Mouse (Mus musculus) neural tube, embryonic 11.5 days (tissue): ENCODE data around the gene Cfap126. TPM values are rescaled to one million over a fixed set of nuclear protein-coding genes. Genes with fewer than 3 reads are reported as not detected.
A peak's percentile ranks its signal among the peaks of the same experiment; 100 is the strongest.
"Not testable (repeated sequence)": the region's sequence is repeated elsewhere in the genome, so short reads cannot be mapped to it uniquely, and the experiment has no call there.

ENCODE experiments used
- ATAC-seq: fragments of 200-750 bp; cut with Nextera tagmentation; 2 replicates; pipeline ENCODE4 v1.8.0; 2017; ENCODE audit warnings: moderate number of reproducible peaks, mild to moderate bottlenecking, moderate TSS enrichment, moderate library complexity; ENCODE audit not compliant: insufficient read depth, low FRiP score, low TSS enrichment
- DNase-seq: peaks from one replicate; pipeline ENCODE4 v3.0.0-alpha.2; 2015; ENCODE audit warnings: low spot score
- H3K27ac ChIP-seq: fragments of 300-500 bp; sonication (generic); 2 replicates; pipeline ENCODE4 v1.5.1; 2014; ENCODE audit warnings: low read depth, mild to moderate bottlenecking, low read length
- H3K27me3 ChIP-seq: fragments of 300-500 bp; sonication (generic); 2 replicates; pipeline ENCODE4 v1.6.1; 2014; ENCODE audit warnings: mild to moderate bottlenecking, low read length, mixed read lengths; ENCODE audit not compliant: control insufficient read depth, insufficient read depth
- H3K36me3 ChIP-seq: fragments of 300-500 bp; sonication (generic); 2 replicates; pipeline ENCODE4 v1.6.1; 2014; ENCODE audit warnings: mild to moderate bottlenecking, low read length, moderate library complexity, mixed read lengths; ENCODE audit not compliant: control insufficient read depth, insufficient read depth
- H3K4me1 ChIP-seq: fragments of 300-500 bp; sonication (generic); 2 replicates; pipeline ENCODE4 v1.6.1; 2014; ENCODE audit warnings: low read length, mixed read lengths; ENCODE audit not compliant: control insufficient read depth, insufficient read depth
- H3K4me2 ChIP-seq: fragments of 300-500 bp; sonication (generic); 2 replicates; pipeline ENCODE4 v1.6.1; 2014; ENCODE audit warnings: low read depth, mild to moderate bottlenecking, moderate library complexity
- H3K4me3 ChIP-seq: fragments of 300-500 bp; sonication (generic); 2 replicates; pipeline ENCODE4 v1.5.1; 2014; ENCODE audit warnings: low read depth, low read length
- H3K9ac ChIP-seq: fragments of 300-500 bp; sonication (generic); 2 replicates; pipeline ENCODE4 v1.6.1; 2014; ENCODE audit warnings: mild to moderate bottlenecking, low read length
- H3K9me3 ChIP-seq: fragments of 300-500 bp; sonication (generic); 2 replicates; pipeline ENCODE4 v1.6.1; 2016; ENCODE audit warnings: low read length; ENCODE audit not compliant: control insufficient read depth
- WGBS: fragments of 180-500 bp; shearing (Covaris S2); extraction: QIAGEN DNeasy Blood & Tissue Kit; methylation state at CpG from one replicate; pipeline ENCODE4 v1.1.7; 2014; 5-methylcytosine and 5-hydroxymethylcytosine counted together
- polyA plus RNA-seq: library from polyadenylated mRNA; unstranded; fragments of >200 nt; fragmentation: Nextera tagmentation; extraction: Ambion mirVana; gene quantifications from 2 replicates; pipeline ENCODE4 v1.2.1, GENCODE M21; 2014

Cfap126 gene
- polyA plus RNA-seq, 1 experiment from 2014 or later: 2.2 TPM

DNA sequence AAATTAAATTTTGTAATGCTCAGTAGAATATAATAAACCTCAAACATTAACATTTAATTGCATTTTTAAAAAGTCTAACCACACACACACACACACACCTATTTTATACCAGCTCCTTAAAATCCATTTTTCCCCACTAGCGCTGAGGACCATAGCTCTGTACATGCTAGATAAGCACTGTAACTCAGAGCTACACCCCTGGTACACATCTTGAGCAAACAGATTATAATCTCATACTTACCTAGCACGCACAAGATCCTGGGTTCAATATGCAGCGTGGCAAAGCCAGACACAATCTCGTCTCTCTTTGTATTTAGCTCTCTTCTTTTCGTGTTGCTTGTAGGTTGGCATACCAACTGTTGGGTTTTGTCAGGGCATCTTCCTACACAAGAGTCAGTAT lies 10.7 kb downstream of the Cfap126 start:
- Histone ChIP-seq H3K27ac (no peak overlapping the region), H3K9me3 (no peaks in the 10 kb centered on the region), H3K4me2 (no peak overlapping the region), H3K36me3 (no peaks in the 10 kb centered on the region; the same call in 1 of the 2 replicates), H3K4me1 (no peaks in the 10 kb centered on the region), H3K27me3 (no peaks in the 10 kb centered on the region), H3K4me3 (no peak overlapping the region), H3K9ac (no peak overlapping the region)
- DNase-seq (no peak), ATAC-seq (no peak)
- 90% methylated on average over 5 of the region's 5 CpGs for WGBS

- H3K36me3 ChIP-seq: peaks cover 6% of the 10 kb centered on the region
- no peaks in the 10 kb centered on the region for H3K4me1 ChIP-seq
- no peak overlapping the region for H3K27ac ChIP-seq
- no peaks in the 10 kb centered on the region for H3K9me3 ChIP-seq
- no peaks in the 10 kb centered on the region for H3K27me3 ChIP-seq
- 62% methylated on average over 7 of the region's 7 CpGs for WGBS
- DNase-seq: no peak
- no peak overlapping the region for H3K9ac ChIP-seq
- no peak overlapping the region for H3K4me2 ChIP-seq
- no peak for ATAC-seq
- H3K4me3 ChIP-seq: no peak overlapping the region
Measured at GRCm38 (mm10) chr1:171129251-171129650, 15.5 kb downstream of the Cfap126 start.

GRCm38 (mm10) chr1:171130971-171131370 lies 17.3 kb downstream of the Cfap126 start:
- H3K9me3 ChIP-seq: no peaks in the 10 kb centered on the region
- peaks cover 7% of the 10 kb centered on the region for H3K36me3 ChIP-seq
- H3K4me1 ChIP-seq: no peaks in the 10 kb centered on the region
- WGBS: 96% methylated on average over 1 of the region's 1 CpGs
- no peak for DNase-seq
- no peak for ATAC-seq
- H3K27me3 ChIP-seq: no peaks in the 10 kb centered on the region
- no peak overlapping the region for H3K27ac ChIP-seq
- no peak overlapping the region for H3K4me3 ChIP-seq
- H3K4me2 ChIP-seq: no peak overlapping the region
- H3K9ac ChIP-seq: no peak overlapping the region

GRCm38 (mm10) chr1:171135600-171135999 lies 21.9 kb downstream of the Cfap126 start:
- Histone ChIP-seq H3K4me3 (no peak overlapping the region), H3K4me2 (no peak overlapping the region), H3K9ac (no peak overlapping the region), H3K27me3 (no peaks in the 10 kb centered on the region), H3K9me3 (no peaks in the 10 kb centered on the region), H3K27ac (no peak overlapping the region), H3K36me3 (peaks cover 7% of the 10 kb centered on the region), H3K4me1 (no peaks in the 10 kb centered on the region)
- DNase-seq: no peak
- WGBS: 96% methylated on average over 2 of the region's 2 CpGs
- ATAC-seq: no peak

DNA sequence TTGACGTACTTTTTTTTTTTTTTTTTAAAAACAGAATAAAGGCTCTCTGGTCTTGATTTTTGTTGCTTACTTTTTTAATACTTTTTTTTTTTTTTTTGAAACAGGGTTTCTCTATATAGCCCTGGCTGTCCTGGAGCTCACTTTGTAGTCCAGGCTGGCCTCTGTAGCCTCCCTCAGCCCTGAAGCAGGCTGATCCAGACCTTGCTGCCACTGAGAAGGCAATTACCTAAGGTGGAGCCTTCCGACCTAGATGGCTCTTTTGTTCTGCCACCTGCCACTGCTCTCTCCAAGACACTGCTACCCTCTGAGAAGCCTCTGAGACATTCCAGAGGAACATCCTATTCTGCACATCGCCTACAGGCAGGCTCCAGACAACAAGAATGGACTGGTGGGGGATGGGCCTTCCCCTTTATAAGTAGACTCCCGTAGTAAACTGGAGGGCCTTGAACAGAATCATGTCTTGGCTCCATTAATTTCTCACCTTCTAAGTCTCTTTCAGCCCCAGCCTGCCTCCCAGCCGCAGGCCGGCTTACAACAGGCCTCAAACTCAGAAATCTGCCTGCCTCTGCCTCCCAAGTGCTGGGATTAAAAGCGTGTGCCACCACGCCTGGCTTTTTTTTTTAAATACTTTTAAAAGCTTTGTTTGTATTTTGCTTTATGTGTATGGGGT lies 23.9 kb downstream of the Cfap126 start:
- not testable (repeated sequence) for ATAC-seq, H3K27ac ChIP-seq, H3K27me3 ChIP-seq, H3K4me1 ChIP-seq, DNase-seq, H3K36me3 ChIP-seq, H3K9me3 ChIP-seq, H3K9ac ChIP-seq, H3K4me2 ChIP-seq, H3K4me3 ChIP-seq
- WGBS: 86% methylated on average over 8 of the region's 8 CpGs

- H3K9me3 ChIP-seq, H3K4me2 ChIP-seq, DNase-seq, H3K27me3 ChIP-seq, H3K36me3 ChIP-seq, ATAC-seq, H3K9ac ChIP-seq, H3K4me3 ChIP-seq, H3K27ac ChIP-seq, H3K4me1 ChIP-seq: not testable (repeated sequence)
- WGBS: 89% methylated on average over 9 of the region's 11 CpGs
Measured at GRCm38 (mm10) chr1:171142981-171143380, 29.3 kb downstream of the Cfap126 start.

DNA sequence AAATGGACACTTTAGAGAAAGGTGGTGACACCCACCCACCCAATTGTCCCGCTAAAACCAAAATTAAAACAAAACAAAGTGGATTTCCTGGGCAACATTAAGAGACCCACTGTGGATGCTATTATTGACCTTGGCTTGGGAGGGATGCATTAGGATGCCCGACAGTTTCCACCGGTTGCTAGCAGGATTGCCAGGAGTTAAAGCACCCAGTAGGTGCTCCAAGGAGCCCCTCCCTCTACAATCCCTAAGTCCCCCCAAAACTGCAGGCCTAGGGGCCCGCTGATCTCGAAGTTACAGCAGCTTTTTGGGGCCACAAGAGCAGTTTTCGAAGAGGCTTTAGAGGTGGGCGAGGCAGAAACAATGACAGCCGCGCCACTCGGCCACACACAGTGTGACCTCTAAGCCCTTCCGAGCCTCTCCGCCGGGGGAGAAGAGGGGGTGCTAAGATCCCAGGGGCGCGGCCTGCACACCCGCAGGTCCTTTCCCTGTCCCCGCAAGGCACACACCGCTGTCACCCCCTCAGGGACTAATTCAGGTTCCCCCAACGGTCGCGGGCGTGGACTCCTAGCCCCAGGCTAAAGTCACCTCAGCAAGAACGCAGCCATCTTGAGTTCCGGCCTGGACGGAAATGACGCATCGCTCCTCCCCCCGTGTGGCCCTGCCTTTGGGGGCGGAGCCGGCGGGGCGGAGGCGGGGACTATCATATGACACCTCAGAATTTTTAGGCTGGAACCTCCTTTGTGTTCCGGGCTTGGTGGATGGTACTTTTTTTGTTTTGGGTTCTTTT lies 36.4 kb downstream of the Cfap126 start, which contains the start of the genes Sdhc and Mpz:
Gene Sdhc (minus strand): TSS at position 630 of the 787 bp plus-strand sequence.
Gene Mpz (plus strand): TSS at position 738 of the 787 bp plus-strand sequence.
- Histone ChIP-seq H3K9me3 (no peaks in the 10 kb centered on the region), H3K4me1 (peaks cover 4% of the 10 kb centered on the region; the same call in 1 of the 2 replicates), H3K27ac (no peak within 1 kb of the TSS), H3K4me2 (peak within 1 kb of the TSS; percentile 68), H3K27me3 (no peaks in the 10 kb centered on the region), H3K36me3 (no peaks in the 10 kb centered on the region), H3K4me3 (peak within 1 kb of the TSS; percentile 61), H3K9ac (peak within 1 kb of the TSS; percentile 67)
- ATAC-seq (peak; percentile 98), DNase-seq (peak; percentile 97)
- under 1% methylated on average over 33 of the region's 34 CpGs for WGBS

DNA sequence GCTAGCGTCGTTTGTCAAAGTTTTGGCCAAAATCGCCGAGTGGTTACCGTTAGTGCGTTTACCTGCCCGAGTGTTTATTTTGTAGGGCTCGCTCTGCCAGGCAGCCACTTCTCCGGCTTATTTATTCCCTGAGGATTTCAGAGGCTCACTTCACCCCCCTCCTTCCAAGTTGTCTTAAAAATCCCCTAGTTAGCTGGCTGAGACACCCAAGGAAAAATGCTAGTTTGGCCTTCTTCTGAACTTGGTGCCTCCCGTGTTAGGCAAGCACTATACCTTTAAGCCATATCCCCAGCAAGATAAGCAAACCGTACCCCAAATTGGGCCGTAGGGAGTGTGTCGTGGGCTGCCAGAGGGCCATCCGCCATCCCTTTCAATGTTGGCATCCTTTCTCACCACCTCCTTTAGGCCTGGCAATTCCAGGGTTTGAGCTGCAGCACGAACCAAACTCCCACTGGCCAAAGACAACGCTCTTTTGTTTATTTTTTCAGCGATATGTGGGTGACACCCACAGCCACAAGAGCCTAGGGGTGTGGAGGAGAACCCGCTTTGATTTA lies 37.2 kb downstream of the Cfap126 start:
- DNase-seq: peak; percentile 25
- WGBS: 9% methylated on average over 18 of the region's 18 CpGs
- peak overlapping the region; percentile 61 for H3K4me3 ChIP-seq
- peak overlapping the region; percentile 67 for H3K9ac ChIP-seq
- peak overlapping the region; percentile 68 for H3K4me2 ChIP-seq
- peaks cover 4% of the 10 kb centered on the region; the same call in 1 of the 2 replicates for H3K4me1 ChIP-seq
- H3K27ac ChIP-seq: no peak overlapping the region
- no peaks in the 10 kb centered on the region for H3K27me3 ChIP-seq
- no peaks in the 10 kb centered on the region for H3K36me3 ChIP-seq
- no peak for ATAC-seq
- no peaks in the 10 kb centered on the region for H3K9me3 ChIP-seq
